Mouse (Mus musculus): Measurements from ENCODE around the gene Taar8a.
"Not testable (repeated sequence)": the region's sequence is repeated elsewhere in the genome, so short reads cannot be mapped to it uniquely, and the experiment has no call there.

Taar8a gene

DNA sequence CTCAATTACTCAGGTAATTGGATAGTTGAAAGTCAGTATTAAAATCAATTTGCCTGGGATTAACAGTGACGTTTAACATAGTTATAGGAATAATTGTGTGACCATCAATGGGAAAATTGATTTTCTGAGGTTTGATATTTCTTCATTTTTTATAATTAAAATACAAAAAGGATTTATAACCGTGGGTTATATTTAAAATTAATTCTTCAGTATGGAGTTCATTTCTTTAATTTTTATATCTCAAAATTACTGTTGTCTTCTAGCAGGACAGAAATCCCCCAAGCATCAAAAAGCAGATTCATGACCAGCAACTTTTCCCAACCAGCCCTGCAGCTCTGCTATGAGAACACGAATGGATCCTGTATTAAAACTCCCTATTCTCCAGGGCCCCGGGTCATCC, at the start of gene Taar8a:
Gene Taar8a (plus strand): TSS at position 301 of the 400 bp plus-strand sequence.
- DNase-seq (ENCODE audit: low spot score in 2 of 2): not testable (repeated sequence)

DNA sequence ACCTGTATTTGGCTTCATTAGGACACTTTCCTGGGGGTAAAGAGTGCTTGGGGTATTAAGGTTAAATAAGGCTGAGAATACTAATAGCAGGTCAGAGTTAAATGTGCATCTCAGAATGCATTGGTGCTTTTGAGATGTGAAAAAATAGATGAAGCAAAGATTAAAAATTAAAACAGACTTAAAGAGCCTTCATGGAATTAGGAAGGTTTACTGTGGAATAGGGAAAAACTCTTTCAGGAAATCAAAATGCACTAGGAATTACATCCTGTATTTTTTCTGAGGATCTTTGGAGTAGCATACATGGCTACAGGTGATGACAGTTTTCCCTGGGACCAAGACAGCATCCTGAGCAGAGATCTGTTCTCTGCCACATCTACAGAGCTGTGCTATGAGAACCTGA, 49.4 kb upstream of the Taar8a start, which contains the start of gene Taar7d:
Gene Taar7d (plus strand): TSS at position 301 of the 400 bp plus-strand sequence.
- DNase-seq (ENCODE audit: low spot score in 2 of 2): no peak

DNA sequence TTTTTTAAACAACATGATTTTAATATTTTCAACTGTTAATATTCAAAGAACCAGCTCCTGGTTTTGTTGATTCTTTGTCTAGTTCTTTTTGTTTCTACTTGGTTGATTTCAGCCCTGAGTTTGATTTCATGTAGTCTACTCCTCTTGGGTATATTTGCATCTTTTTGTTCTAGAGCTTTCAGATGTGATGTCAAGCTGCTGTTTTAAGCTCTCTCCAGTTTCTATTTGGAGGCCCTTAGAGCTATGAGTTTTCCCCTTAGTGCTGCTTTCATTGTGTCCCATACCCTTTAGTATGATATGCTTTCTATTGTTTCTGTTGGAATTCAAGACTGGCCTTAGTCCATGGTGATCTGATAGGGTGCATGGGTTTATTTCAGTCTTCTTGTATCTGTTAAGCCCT, 45.0 kb upstream of the Taar8a start:
- no peak for DNase-seq (ENCODE audit: low spot score in 2 of 2)

DNA sequence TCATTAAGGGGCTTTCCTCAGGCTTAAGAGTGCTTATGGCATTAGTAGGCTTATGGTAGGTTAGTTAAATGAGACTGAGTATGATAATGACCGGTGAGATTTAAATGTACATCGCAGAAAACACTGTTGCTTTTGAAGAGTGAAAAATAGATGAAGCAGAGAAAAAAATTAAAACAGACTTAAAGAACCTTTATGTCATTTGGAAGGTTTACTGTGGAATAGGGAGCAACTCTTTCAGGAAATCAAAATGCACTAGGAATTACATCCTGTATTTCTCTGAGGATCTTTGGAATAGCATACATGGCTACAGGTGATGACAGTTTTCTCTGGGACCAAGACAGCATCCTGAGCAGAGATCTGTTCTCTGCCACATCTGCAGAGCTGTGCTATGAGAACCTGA, 39.0 kb upstream of the Taar8a start, which contains the start of gene Taar7e:
Gene Taar7e (plus strand): TSS at position 301 of the 400 bp plus-strand sequence.
- no peak for DNase-seq (ENCODE audit: low spot score in 2 of 2)

DNA sequence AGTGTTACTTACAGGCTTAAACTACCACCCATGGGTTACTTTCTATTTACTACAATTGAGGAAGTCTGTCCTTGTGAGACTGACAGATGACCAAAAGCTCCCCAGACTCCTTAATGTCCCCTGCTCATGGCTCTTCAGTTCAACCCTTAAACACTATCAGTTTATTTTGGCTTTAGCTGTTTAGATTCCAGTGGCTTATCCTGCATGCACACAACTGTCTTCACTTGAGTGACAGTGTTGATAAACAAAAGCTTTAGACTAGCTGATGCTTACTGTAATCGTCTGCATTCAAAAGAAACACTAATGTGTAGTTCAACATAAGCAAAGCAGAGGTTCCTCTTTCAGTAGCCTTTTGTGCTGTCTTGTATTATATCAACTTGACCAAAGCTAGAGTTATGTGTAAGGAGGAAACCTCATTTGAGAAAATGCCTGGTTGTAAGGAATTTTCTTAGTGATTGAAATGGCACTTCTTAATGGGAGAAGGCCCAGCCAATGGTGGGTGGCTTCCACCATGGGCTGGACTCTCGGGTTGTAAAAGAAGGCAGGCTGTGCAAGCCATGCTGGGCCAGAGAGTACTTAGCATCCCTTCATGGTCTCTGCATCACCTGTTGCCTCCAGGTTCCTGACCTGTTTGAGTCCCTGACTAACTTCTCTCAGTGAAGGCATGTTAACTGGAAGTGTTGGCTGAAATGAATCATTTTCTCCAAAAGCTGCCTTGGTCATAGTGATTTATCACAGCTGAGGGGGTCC, 36.0 kb upstream of the Taar8a start:
- DNase-seq (ENCODE audit: low spot score in 2 of 2): no peak

DNA sequence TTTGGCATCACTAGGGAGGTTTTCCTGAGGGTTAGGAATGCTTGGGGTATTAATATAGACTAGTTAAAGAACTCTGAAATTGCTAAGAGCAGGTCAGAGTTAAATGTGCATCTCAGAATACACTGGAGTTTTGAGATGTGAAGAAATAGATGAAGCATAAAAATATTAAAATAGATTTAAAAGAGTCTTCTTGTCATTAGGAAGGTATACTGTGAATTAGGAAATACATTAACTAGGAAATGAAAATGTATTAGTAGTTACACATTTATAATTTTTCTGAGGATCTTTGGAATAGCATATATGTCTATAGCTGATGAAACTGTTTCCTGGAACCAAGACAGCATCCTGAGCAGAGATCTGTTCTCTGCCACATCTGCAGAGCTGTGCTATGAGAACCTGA, 27.1 kb upstream of the Taar8a start, which contains the start of gene Taar7f:
Gene Taar7f (plus strand): TSS at position 301 of the 400 bp plus-strand sequence.
- DNase-seq (ENCODE audit: low spot score in 2 of 2): no peak

DNA sequence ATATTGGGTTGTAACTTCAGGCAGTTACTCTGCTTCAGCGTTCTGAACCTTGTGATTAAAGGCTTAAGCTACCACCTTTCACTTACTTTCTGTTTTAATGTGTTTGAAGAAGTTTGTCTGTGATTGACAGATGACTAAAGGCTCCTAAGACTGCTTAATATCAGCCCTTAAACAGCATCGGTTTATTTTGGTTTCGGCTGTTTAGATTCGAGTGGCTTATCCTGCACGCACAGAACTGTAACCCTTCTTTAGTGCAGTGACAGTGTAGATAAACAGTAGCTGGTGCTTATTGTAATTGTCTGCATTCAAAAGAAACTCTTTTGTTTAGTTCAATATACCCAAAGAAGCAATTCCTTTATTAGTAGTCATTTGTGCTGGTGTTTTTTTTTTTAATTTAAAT, 24.3 kb upstream of the Taar8a start:
- DNase-seq (ENCODE audit: low spot score in 2 of 2): no peak

DNA sequence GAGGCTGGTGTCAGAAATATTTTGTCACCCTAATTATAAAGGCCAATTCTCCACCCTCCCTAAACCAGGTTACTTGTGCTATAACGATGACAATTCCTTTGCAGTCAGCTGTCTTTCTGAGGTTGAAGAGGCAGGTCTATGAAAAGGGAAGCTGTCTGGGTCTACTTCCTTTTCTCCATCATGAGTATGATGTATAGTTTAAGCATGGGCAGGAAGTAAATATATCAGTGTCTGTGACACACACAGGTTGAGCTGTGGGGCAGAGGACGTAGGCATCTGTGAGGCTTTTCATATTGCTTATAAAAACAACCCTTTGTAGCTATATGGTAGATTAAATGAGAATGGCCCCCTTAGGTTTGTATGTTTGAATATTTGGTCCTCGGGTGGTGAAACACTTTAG, 17.3 kb upstream of the Taar8a start:
- DNase-seq (ENCODE audit: low spot score in 2 of 2): no peak

DNA sequence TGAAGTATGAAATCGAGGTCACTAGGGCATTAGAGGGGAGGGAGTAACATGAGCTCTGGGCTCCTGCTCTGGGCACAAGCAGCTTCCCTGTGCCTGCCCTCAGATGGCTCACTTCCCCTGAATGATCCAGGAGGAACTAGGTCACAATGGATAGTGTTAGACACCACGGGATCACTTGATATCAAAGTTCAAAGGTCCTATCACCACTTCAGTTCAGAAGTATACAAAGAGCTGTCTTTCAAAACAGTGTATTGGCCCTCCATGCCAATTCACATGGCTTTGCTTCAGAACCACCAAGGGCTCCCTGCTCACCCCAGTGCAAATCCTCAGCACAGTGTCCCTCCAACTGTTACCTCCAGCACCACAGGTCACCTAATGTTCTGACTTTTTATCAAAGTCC, 1.5 kb upstream of the Taar8a start:
- DNase-seq (ENCODE audit: low spot score in 2 of 2): not testable (repeated sequence)

DNA sequence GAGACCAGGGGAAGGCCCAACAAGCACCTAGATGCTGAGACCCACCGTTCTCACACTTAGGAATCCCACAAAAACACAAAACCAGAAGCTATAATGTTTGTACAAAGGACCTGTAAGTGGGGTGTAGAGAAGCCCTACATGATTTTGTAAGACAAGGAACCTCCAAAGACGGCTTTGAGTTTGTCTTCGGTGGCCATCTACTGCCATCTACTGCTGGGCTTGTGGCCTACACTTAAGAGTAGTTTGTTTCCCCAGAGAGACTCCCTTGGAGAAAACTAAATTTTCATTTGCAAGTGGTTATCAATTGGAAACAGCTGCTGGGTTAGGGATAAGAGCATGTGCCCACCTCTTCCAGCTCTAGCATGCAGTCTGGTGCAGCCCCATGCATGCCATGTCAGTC, 3.9 kb downstream of the Taar8a start:
- DNase-seq (ENCODE audit: low spot score in 2 of 2): peak in 1 of 2 experiments; percentile 12

DNA sequence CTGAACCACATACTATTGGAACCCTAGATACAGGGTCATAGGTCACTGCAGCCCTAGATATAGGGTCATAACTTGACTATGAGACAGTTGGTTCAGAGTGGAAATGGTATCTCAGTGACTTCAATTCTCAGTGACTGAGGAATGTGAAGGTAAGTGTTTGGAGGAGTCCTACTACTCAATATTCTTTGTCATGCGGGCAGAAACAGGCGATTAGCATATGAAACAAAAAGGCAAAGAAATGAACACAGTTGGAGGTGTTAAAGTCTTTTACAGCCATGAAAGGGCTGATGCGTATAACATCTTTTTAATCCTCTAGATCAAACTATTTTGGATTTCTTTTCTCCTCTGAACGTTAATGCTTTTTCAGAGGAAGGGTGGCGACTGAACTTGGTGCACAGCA, 9.6 kb downstream of the Taar8a start:
- no peak for DNase-seq (ENCODE audit: low spot score in 2 of 2)

DNA sequence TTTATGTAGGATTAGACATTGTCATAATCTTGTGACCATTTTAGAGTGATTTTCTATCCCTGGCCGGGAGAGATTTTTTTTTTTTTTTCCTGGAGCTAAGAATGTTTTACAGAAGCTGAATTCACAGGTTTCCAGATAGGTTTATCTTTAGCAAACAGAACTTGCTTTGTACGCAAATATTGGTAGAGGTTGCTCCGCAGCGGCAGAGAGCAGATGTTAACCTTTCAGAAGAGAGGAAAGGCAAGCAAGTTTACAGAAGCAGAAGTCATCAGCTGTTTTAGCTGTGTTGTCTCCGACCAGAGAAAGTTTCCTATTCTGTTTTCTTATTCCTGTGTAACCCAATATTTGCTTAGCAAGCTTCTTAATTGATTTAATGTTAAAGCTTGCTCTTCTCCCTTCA, 10.3 kb downstream of the Taar8a start:
- DNase-seq (ENCODE audit: low spot score in 2 of 2): no peak

DNA sequence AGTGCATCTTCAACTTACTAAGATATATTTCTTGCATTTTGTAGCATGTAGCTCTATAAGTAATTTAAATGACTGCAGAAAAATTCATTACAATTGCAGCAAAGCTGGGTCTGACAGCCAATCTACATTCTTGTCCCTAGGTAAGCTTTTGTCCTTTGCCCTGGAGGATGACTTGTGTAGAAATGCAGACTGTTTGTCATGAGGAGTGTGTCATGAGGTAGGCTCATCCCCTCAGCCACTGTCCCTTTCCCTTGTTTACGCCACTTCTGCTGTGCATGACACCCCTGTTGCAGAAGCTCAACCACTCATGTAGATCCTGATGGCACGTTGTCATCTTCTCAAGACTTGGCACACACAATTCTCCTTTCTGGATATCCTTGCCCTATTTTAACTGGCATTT, 10.9 kb downstream of the Taar8a start:
- DNase-seq (ENCODE audit: low spot score in 2 of 2): no peak

DNA sequence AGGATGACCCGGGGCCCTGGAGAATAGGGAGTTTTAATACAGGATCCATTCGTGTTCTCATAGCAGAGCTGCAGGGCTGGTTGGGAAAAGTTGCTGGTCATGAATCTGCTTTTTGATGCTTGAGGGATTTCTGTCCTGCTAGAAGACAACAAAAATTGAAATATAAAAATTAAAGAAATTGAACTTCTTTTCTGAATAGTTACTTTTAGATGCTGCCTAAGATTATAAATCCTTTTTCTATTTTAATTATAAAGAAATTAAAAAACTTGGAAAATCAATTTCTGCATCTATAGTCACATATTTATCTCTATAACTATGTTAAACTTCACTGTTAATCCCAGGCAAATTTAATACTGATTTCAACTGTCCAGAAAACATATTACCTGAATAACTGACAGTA, 15.9 kb downstream of the Taar8a start, which contains the start of gene Taar8b:
Gene Taar8b (minus strand): TSS at position 101 of the 400 bp plus-strand sequence.
- no peak for DNase-seq (ENCODE audit: low spot score in 2 of 2)

DNA sequence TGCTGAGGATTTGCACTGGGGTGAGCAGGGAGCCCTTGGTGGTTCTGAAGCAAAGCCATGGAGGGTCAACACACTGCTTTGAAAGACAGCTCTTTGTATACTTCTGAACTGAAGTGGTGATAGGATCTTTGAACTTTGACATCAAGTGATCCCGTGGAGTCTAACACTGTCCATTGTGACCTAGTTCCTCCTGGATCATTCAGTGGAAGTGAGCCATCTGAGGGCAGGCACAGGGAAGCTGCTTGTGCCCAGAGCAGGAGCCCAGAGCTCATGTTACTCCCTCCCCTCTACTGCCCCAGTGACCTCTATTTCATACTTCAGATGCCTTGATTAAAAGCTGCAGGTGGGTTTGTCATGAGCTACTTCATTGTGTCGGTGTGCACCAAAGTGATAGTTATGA, 20.7 kb downstream of the Taar8a start:
- not testable (repeated sequence) for DNase-seq (ENCODE audit: low spot score in 2 of 2)

DNA sequence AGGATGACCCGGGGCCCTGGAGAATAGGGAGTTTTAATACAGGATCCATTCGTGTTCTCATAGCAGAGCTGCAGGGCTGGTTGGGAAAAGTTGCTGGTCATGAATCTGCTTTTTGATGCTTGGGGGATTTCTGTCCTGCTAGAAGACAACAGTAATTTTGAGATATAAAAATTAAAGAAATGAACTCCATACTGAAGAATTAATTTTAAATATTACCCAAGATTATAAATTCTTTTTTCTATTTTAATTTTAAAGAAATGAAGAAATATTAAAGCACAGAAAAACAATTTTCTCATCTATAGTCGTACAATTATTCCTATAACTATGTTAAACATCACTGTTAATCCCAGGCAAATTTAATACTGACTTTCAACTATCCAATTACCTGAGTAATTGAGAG, 25.5 kb downstream of the Taar8a start, which contains the start of gene Taar8c:
Gene Taar8c (minus strand): TSS at position 101 of the 400 bp plus-strand sequence.
- not testable (repeated sequence) for DNase-seq (ENCODE audit: low spot score in 2 of 2)

DNA sequence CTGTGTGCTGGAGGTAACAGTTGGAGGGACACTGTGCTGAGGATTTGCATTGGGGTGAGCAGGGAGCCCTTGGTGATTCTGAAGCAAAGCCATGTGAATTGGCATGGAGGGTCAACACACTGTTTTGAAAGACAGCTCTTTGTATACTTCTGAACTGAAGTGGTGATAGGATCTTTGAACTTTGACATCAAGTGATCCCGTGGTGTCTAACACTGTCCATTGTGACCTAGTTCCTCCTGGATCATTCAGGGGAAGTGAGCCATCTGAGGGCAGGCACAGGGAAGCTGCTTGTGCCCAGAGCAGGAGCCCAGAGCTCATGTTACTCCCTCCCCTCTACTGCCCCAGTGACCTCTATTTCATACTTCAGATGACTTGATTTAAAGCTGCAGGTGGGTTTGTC, 27.0 kb downstream of the Taar8a start:
- DNase-seq (ENCODE audit: low spot score in 2 of 2): not testable (repeated sequence)

DNA sequence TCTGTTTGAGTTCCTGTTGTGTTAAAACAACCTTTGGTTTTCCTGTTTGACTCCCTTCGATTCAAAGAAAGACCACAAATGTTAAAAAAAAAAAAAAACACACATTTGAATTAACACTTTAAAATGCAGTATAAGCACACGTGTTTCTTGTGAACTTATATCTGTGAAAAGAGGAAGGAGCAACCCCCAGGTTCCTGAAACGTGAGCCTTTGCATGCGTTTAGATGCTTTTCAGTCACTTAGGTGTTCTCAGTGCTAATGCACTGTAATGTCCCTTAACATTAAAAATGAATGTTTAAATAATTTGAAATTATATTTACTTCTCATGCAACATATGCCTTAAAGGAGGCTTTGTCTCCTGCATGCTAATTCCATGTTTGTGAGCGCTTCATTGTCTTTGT, 31.4 kb downstream of the Taar8a start:
- DNase-seq (ENCODE audit: low spot score in 2 of 2): no peak

DNA sequence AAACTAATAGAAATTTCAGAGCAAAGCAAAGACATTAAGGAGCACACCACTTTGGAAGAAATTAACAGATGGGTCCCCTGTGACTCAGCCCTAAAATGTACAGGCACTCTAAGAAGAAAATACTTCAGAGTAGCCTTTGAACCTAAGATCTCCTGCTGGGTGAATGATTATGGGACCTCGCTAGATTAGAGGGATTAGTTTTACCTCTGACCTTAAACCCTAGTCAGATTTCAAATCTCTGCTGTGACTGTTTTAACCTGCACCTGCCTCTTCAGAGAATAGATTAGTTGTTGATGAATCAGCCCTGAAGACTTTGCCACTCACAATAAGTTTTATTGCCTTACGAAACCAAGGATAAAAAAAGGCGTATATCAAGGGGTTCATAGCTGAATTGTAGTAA, 31.9 kb downstream of the Taar8a start:
- DNase-seq (ENCODE audit: low spot score in 2 of 2): no peak

DNA sequence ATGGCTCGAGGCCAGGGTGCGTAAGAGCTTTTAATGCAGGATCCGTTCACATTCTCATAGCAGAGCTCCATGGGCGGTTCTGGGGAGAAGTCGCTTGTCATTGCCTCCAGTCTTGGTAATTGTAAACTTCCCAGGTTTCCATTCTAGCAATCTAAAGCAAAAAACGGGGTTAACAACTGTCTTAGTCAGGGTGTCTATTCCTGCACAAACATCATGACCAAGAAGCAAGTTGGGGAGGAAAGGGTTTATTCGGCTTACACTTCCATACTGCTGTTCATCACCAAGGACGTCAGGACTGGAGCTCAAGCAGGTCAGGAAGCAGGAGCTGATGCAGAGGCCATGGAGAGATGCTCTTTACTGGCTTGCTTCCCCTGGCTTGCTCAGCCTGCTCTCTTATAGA, 33.1 kb downstream of the Taar8a start, which contains the start of gene Taar9:
Gene Taar9 (minus strand): TSS at position 101 of the 400 bp plus-strand sequence.
- DNase-seq (ENCODE audit: low spot score in 2 of 2): not testable (repeated sequence)

DNA sequence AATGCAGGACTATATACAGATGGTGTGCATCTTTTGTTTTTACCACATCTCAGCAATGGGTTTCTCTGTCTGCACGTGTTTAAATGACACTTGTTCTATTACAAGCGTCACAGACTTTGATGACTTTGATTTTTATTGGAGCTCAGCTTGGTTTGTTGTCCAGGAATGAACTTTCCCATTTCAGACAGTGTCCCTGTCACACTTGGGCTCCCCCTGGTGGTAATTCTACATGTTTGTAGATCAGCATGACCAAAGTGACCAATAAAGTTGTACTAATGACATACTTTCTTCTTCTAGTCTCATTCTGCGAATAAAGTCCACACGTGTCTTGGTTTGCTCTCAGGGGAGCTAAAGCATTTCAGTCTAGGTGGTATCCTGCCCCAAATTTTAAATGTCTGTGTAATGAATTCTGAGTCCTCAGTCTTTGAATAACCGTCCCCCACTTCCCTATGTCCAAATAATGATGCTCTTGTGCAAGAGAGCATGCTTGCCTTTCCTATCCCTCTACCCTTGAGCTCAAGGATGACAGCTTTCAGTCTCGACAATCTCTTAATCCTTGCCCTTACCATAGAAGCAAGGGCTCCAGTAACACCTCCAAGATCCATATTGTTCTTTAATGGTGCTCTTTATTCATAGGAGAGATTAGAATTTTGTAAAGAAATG, 34.9 kb downstream of the Taar8a start:
- DNase-seq (ENCODE audit: low spot score in 2 of 2): peak in 1 of 2 experiments; percentile 14
